Mouse (Mus musculus): ENCODE measurements around the gene Ncor1.

GRCm38 (mm10) chr11:62371776-62372175, 86.6 kb downstream of the Ncor1 start:
- no peak for TF ChIP-seq POLR2A (IDR thresholded peaks at IDR 0.05; ENCODE audit: control insufficient read depth, extremely low read depth, insufficient read depth, low read length, poor library complexity)
- no peak for TF ChIP-seq CTCF (IDR thresholded peaks at IDR 0.05; ENCODE audit: borderline replicate concordance, control insufficient read depth, extremely low read depth, insufficient read depth, low read length, poor library complexity)
